In genomic region chr14:115411513-115412174, GRCm38 (mm10) we compare ENCODE assay signal across 8 mouse cellular contexts.
"Had no signal": no experiment of that assay in that cellular context is flagged by ENCODE, and none has a peak within 500 bp of the region (broad histone marks: within the 10 kb centered on the region; RNA-seq: fewer than 3 reads in every experiment).

No protein-coding gene starts in this region.

- H3K36me3 ChIP-seq: hindbrain, embryonic 13.5 days; intestine, embryonic 15.5 days; limb, embryonic 13.5 days; liver, embryonic 15.5 days had no signal

- H3K4me1 ChIP-seq: intestine, embryonic 15.5 days; liver, embryonic 15.5 days had no signal

- H3K27me3 ChIP-seq: hindbrain, embryonic 13.5 days; intestine, embryonic 15.5 days; limb, embryonic 13.5 days; liver, embryonic 15.5 days had no signal

- H3K27ac ChIP-seq: hindbrain, embryonic 13.5 days; intestine, embryonic 15.5 days; limb, embryonic 13.5 days; liver, embryonic 15.5 days had no signal

- H3K4me3 ChIP-seq: hindbrain, embryonic 13.5 days; intestine, embryonic 15.5 days; limb, embryonic 13.5 days; liver, embryonic 15.5 days had no signal

- H3K9me3 ChIP-seq: hindbrain, embryonic 13.5 days; intestine, embryonic 15.5 days; limb, embryonic 13.5 days; liver, embryonic 15.5 days had no signal

- H3K4me2 ChIP-seq: hindbrain, embryonic 13.5 days; intestine, embryonic 15.5 days; limb, embryonic 13.5 days; liver, embryonic 15.5 days had no signal

- DNase-seq: lung, adult 2 months; lung, postnatal 36 days; thymus, postnatal 36 days had no signal

- H3K9ac ChIP-seq: hindbrain, embryonic 13.5 days; intestine, embryonic 15.5 days; limb, embryonic 13.5 days; liver, embryonic 15.5 days had no signal

- ATAC-seq: intestine, embryonic 15.5 days; lung, postnatal 0 days had no signal
